Mouse (Mus musculus): ENCODE measurements around the gene Rps8.

Rps8 gene

DNA sequence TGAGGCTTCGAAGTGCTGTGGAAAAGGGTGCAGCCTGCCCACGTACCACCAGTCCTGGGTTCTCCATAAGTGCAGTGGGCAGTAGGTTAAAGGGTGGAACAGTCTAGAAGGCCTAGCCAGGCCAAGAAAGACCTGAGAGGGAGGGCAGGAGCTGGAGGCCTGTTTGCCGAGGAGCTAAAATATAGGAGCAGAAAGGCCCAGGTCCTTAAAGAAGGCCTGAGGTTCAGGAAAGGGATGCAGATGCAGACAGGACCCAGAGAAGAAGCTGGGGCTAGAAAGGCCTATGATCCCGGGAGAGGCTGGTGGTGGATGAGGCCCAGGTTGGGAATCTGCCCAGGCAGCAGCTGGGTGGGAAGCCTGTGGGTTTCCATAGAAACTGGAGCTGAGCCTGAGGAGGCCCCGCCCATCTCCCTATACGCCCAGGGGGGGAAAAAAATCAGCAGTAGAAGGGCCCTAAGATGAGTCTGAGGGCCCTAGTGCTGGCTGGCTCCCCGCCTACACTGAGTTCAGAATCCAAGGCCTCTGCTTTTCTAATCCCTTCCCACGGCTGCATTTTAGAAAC is 30.6 kb downstream of the Rps8 start, which contains the start of gene Btbd19:
TSS of gene Btbd19 (minus strand) at position 378 of the 562 bp plus-strand sequence.
- DNase-seq (ENCODE audit: inconsistent ontology term), result peak; percentile 65

DNA sequence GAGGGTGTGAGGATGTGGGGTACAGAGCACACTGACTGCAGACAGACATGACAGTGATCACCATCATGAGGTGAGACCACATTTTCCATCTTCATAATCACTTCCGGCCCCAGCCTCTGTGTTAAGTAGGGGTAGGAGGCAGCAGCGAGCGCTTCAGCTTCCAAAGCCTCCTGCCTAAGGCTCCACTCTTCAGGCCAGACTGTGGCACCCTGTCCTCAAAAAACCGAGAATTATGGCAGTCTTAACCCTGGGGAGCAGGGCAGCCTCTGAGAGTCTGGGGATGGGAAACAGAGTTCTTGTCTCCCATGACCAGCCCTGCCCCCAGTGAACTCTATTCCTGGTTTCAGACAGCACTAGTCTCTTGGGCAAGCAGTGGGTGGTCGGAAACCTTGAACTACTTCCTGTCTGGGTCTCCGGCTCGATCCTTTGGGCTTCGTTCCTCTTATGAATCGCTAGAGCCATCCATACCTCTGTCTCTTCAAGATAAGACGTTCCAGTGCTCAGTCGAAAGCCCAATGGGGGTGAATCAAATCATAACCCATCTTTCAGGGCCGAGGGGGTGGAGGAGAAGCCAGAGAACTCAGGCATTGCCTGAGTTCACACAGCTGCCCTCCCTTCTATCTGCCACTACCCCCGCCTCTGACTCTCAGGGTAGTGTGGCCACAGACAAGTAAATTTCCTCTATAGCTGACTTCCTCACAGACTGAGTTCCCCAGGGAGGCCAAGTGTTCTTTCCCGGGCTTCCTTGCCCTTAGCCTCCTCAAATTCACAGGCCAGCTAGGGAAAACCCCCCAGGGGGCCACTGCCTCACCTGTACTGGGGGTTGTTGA is 31.3 kb downstream of the Rps8 start:
- no peak for DNase-seq (ENCODE audit: inconsistent ontology term)

DNA sequence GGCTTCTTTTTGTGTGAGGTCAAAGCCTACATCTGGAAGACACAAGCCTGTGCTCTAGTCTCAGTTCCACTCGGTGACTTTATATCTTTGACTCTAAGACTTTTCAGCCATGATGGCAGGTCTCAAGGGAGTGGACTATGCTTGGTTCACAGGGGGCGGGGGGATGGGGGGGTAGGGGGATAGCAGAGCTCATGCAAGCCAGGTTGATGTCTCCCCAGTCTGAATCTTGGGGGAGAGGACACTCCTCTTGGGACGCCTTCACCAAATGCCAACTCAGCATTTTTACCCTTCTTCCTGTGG is 31.9 kb downstream of the Rps8 start:
- no peak for DNase-seq (ENCODE audit: inconsistent ontology term)

DNA sequence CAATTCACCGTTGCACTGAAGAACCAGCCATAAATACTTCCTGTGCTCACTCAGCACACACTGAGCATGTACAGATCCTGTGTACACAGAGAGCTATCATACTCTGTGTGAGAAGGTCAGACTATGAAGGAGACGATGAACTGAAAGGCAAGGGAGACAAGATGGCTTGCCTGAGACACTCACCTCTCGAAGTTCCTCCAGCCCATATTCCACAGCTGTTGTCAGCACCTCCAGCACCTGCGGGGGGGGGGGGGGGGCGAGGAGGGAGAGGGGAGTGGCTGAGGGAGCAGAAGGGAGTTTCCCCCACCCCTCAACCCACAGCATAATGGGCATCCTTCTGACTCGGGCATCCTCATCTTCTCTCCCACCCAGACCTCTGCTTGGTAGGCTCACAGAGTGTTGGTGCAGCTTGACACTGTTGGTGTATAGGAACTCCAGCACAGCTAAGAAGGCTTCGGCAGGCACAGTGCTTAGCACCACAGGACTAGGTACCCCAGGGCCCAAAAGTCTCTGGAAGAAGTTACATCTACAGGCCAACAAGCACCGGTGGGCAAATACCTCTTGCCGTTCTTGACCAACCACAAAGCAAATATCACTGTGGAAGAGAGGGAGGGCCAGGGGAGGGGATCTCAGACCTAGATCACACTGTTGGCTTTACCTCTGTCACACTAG is 32.4 kb downstream of the Rps8 start:
- no peak for DNase-seq (ENCODE audit: inconsistent ontology term)

DNA sequence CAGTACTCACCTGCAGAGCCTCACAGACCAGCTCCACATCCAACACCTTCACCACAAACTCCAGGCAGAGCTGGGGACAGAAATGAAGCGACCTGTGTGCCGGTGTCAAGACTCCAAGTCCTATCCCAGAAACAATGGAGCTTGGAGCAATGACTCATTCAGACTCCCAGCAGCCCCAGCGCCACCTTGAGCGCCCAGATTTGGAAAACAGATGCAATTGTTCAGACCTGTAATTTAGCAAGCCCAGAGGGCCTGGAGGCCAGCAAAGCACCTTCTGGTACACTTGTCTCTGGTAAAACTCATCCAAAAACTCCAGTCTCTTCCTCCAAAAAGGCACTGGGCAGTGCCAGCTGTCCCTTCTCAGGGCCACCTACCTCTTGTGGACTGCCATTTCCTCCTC is 33.8 kb downstream of the Rps8 start:
- DNase-seq (ENCODE audit: inconsistent ontology term), result no peak

DNA sequence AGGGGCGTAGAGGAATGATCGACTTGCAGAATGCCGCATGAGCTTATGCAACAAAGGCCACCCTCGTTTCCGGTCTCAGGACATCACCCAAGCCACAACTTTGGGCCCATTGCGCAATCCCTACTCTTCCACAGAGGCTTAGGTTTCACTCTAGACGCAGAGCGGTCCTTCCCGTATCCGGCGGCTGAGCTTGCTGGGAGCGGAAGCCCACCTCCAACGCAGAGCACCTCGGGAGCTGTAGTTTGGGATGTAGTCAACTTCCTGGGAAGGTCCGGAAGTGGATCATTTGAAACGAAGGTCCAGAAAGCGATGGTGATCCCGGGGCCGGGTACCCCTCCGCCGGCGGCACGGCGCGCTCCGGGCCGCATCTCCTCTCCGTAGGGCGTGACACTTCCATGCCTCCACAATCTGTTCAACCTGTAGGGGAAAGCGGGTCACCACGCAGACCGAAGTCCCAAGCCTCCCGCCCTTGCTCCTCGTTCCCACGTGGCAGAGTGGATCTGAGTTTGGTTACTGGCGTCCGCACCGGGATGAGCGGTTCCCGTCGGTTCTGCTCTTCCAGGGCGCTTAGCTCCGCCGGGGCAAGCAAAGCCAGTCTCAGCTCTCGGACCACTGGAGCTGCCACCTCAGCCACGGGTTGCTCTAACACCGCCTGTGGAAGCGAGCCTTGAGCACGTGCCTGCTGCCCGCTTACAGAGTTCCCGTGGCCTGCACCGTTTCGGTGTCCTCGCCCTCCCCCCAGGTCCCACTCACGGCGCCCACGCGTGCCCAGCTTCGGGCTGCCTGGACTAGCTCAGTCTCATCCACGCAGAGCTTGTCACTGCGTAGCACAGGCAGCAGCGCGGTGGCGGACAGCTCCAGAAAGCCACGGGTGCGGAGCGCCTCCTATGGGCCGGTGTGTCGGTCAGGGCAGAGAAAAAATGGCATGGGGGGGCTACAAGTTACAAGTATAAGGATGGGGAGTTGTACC is 35.3 kb downstream of the Rps8 start:
- peak; percentile 97 for DNase-seq (ENCODE audit: inconsistent ontology term)

DNA sequence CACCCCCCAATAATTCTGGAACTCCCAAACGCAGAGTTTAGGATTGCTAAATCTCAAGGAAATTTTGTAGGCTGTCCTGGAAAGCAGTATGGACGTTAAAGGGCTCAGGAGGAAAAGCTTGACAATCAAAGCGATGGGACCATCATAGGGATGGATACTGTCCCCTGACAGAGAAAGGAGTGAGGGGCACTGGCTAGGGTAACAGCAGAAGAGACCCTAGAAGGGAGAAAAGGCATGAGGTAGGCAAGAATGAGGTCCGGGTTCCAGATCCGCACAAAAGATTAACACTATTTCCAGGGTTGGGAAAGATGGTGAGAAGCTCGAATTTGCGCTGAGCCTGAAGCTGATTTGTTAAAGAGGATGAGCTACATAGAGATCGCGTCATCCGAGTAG is 36.0 kb downstream of the Rps8 start:
- no peak for DNase-seq (ENCODE audit: inconsistent ontology term)

DNA sequence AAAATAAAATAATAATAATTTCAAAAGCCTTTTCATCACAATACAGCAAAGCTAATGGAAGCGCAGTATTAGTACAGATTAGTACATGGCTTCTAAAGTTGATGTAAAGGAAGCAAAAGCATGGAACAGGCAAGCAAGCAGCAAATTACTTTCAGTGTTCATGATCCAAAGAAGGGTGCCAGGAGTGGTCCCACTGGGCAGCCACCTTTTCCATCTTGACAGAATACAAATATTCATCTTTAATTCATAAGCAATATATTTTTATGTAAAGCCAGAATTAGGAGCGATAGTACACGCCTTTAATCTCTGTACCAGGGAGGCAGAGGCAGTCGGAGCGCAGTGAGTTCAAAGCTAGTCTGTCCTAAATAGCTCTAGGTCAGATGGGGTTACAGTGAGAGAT is 36.4 kb downstream of the Rps8 start:
- no peak for DNase-seq (ENCODE audit: inconsistent ontology term)

DNA sequence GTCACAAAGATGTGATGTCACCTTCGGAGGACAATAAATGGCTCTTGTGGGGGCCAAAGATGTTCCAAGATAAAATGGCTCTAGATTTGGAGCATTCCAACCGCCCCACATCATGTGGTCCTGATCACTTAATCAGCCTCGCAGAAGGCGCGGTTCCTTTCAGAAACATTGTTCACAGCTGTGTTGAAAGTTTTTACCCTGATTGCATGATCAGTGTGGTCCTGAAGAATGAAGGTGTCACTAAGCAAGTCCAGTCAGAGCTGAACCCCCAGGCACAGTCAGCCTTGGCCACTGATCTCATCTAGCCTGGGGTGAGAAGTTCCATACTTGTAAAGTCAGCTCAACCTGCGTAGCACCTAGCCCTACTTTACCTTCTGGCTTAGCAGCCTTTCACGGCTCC is 38.1 kb downstream of the Rps8 start:
- DNase-seq (ENCODE audit: inconsistent ontology term), result no peak

DNA sequence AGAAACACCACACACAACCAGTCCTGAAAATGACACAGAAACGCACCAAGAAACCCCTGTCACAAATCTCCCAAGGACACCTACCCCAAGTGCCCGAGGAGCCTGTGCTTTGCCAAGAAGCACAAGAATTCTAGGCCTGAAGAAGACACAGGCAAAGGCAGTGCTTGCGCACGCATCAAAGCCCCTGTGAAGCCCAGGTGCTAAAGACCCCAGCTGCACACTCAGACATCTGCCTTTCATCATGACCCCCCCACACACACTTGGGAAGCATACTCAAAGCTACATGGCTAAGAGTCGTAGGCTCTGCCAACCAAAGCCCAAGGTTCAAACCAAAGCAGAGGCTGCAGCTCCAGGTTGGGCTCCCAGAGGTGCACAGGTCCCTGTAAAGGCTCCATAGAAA is 40.5 kb downstream of the Rps8 start:
- DNase-seq (ENCODE audit: inconsistent ontology term), result no peak

DNA sequence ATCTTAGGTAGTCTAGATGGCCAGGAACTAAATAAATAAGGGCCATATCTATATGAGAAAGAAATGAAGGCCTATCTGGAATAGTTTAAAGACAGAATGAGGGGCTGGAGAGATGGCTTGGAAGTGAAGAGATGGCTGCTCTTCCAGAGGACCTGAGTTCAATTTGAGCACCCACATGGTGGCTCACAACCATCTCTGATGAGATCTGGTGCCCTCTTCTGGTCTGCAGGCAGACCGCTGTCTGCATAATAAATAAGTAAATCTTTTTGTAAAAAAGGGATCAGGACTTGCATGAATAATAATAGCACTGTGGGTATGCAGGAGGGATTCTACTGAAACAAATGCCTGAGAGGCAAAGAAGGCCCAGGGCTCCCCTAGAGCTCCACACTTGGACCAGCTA is 42.8 kb downstream of the Rps8 start:
- DNase-seq (ENCODE audit: inconsistent ontology term), result no peak

DNA sequence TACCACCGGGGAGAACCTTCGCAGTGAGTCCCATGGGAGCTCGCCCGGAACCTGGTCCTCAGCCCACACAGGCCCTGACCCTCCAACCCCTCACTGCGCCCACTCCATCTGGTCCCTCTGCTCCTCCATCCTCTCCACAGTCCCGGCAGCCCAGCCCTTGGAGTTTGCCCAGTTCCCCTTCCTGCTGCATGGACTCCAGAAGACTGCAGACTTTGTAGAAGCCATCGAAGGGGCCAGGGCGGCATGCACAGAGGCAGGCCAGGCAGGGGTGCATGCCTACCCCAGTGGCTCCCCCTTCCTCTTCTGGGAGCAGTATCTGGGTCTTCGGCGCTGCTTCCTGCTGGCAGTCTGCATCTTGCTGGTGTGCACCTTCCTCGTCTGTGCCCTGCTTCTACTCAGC is 45.1 kb downstream of the Rps8 start:
- DNase-seq (ENCODE audit: inconsistent ontology term), result no peak

DNA sequence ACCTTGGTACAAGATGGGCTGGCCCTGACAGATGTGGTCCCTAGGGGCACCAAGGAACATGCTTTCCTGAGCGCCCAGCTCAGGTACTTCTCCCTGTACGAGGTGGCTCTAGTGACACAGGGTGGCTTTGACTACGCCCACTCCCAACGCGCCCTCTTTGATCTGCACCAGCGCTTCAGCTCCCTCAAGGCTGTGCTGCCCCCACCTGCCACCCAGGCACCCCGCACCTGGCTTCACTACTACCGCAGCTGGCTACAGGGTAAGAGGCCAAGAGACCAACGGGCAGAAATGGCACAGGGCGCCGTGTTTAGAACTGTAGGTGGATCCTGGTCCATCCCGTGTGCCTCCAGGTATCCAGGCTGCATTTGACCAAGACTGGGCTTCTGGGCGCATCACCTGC is 45.8 kb downstream of the Rps8 start:
- DNase-seq (ENCODE audit: inconsistent ontology term), result no peak

DNA sequence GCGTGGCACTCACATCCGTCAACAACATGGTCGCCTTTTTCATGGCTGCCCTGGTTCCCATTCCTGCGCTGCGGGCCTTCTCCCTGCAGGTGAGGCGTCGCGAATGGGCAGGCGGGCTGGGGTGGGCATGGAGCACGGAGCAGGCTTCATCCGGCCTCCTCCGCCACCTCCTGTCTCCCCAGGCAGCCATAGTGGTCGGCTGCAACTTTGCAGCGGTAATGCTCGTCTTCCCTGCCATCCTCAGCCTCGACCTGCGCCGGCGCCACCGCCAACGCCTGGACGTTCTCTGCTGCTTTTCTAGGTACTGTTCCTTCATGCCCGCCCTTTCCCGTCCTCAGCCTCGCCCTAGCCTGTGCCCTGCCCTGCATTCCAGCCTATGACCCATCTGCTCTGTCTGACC is 46.7 kb downstream of the Rps8 start:
- no peak for DNase-seq (ENCODE audit: inconsistent ontology term)

DNA sequence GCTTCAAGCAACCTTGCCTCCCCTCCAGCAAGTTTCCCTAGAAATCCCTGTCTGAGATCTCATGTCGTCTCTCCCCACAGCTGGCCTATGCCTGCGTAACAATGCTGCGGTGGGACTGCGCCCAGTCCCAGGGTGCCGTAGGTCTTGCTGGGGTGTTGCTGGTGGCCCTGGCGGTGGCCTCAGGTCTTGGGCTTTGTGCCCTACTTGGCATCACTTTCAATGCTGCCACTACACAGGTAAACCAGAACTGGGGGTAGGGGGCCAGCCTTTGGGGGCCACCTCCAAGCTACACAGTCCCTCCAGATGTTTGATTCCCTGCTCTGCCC is 47.6 kb downstream of the Rps8 start:
- DNase-seq (ENCODE audit: inconsistent ontology term), result no peak

DNA sequence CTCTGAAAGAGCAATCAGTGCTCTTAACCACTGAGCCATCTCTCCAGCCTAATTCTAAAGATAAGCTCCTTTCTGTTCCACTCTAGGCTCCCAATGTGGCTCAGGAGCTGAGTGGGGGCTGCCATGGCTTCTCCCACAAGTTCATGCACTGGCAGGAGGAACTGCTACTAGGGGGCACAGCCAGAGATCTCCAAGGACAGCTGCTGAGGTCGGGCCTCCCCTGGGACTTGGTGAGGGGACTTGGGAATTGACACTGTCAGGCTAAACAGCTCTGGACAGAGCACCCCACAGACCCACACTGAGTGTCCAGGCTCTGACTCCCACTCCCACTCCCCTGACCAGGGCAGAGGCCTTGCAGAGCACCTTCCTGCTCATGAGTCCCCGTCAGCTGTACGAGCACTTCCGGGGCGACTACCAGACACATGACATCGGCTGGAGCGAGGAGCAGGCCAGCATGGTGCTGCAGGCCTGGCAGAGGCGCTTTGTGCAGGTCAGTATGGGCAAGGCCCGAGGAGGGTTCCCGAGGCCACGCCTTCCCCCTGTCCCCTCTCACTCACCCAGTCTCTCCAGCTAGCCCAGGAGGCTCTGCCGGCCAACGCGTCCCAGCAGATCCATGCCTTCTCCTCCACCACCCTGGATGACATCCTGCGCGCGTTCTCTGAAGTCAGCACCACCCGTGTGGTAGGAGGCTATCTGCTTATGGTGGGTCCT is 48.1 kb downstream of the Rps8 start:
- DNase-seq (ENCODE audit: inconsistent ontology term), result no peak

DNA sequence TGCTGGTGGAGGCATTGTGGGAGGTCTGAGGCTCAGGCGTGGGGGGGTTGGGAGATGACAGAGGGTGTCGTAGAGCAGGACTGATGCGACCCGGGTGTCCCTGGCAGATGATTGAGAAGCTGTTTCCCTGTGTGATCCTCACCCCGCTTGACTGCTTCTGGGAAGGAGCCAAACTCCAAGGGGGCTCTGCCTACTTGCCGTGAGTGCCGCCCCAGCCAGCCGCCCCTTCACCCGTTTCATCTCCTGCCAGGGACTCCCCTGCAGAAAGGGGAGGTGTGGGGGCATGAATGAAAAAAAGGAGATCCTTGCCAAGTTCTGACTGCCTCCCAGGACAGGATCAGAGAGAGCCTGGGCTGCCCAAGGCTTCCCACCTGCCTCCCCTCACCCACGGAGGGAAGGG is 50.9 kb downstream of the Rps8 start:
- no peak for DNase-seq (ENCODE audit: inconsistent ontology term)

DNA sequence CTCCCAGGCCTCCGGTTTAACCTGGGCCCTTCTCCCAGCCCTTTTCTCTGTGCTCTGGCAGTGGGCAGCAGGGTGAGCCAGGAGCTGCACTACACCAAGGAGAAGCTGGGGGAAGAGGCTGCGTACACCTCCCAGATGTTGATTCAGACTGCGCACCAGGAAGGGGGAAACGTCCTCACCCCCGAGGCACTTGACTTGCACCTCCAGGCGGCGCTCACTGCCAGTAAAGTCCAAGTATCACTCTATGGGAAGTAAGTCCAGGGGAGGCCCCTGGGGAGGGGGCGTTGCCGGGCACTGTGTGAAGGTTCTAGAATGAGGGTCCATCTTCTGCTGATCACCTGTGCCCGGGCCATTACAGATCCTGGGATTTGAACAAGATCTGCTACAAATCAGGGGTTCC is 51.4 kb downstream of the Rps8 start:
- DNase-seq (ENCODE audit: inconsistent ontology term), result no peak

Measured in Muller cell, postnatal 12 days (primary cell).